Mouse (Mus musculus): ENCODE measurements around the gene Abi3bp. TPM values are rescaled to one million over a fixed set of nuclear protein-coding genes. Genes with fewer than 3 reads are reported as not detected.

Gene Abi3bp
- polyA plus RNA-seq, 1 experiment from 2014 or later, result 6.0 TPM

DNA sequence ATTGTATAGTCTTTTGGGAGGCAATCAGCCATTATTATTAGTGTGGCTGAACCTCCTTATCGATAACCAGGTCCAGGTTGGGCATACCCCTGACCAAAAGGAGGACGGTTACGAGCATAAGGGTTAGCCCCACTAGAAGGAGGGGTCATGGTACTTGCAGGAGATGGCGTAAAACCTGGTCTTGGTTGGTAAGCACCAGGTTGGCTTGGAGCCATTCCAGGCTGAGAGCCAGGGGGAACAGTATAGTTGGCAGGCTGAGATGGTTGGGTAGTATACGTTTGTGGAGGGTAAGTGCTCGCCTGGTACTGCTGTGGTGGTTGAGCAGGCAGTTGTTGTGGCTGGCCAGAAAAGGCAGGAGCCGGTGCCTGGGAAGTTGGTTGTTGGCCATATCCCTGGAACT, 213.0 kb downstream of the Abi3bp start:
- Histone ChIP-seq H3K4me3 (ENCODE audit: low read length) (no peak overlapping the region), H3K27me3 (ENCODE audit: control insufficient read depth, insufficient read depth, low read length) (no peaks in the 10 kb centered on the region), H3K9me3 (replicated peaks; ENCODE audit: control insufficient read depth, low read length) (no peaks in the 10 kb centered on the region), H3K27ac (ENCODE audit: low read length) (no peak overlapping the region), H3K4me1 (ENCODE audit: control insufficient read depth, insufficient read depth, low read length) (no peaks in the 10 kb centered on the region), H3K36me3 (ENCODE audit: control insufficient read depth, insufficient read depth) (peaks cover 22% of the 10 kb centered on the region), H3K9ac (ENCODE audit: low read length) (no peak overlapping the region), H3K4me2 (ENCODE audit: low read depth, low read length) (no peak overlapping the region)
- 89% methylated on average over 7 of the region's 7 CpGs for WGBS
- no peak for ATAC-seq (replicated peaks; ENCODE audit: extremely low read depth, insufficient read depth, low FRiP score)

DNA sequence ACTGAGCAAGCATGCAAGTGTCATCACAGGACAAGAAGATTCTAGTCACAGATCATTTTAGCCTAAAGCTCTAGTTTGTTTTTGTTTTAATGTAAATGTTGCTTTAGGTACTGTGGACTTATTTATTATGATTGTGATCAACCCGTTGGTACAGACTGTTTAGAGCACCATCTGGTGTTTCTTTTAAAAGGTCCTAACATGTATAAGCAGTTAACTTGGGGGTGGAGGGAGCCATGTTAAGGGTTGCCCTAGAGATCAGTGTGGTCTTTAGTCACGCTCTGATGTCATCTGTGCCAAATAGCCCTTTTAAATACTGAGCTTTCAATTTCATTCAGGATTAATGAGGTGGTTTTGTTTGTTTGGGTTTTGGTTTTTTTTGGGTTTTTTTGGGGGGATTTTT, 218.8 kb downstream of the Abi3bp start:
- WGBS, result 77% methylated on average over 2 of the region's 2 CpGs

DNA sequence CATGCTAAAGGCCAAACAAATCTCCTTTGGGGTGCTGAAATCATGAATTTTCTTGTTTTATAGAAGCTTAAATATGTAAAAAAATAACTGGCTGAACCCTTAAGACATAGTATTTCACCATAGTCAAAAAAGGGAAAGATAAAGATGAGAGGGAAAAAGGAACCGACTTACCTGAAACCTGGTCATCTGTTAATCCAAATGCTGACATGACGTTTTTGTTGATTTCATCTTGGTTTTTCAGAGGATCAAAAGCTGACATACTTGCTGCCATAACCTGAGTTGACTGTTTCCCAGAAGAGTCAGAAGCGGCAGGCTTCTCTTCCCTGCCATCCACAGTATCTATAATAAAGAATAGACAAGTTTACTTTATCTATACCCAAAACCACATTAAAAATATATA, 223.2 kb downstream of the Abi3bp start:
- no peaks in the 10 kb centered on the region for H3K27me3 ChIP-seq (ENCODE audit: control insufficient read depth, insufficient read depth, low read length)
- H3K4me2 ChIP-seq (ENCODE audit: low read depth, low read length), result no peak overlapping the region
- no peaks in the 10 kb centered on the region for H3K9me3 ChIP-seq (replicated peaks; ENCODE audit: control insufficient read depth, low read length)
- no peak overlapping the region for H3K27ac ChIP-seq (ENCODE audit: low read length)
- no peak overlapping the region for H3K9ac ChIP-seq (ENCODE audit: low read length)
- no peak for ATAC-seq (replicated peaks; ENCODE audit: extremely low read depth, insufficient read depth, low FRiP score)
- H3K4me3 ChIP-seq (ENCODE audit: low read length), result no peak overlapping the region
- H3K36me3 ChIP-seq (ENCODE audit: control insufficient read depth, insufficient read depth), result peaks cover 38% of the 10 kb centered on the region
- WGBS, result 90% methylated on average over 3 of the region's 3 CpGs
- no peaks in the 10 kb centered on the region for H3K4me1 ChIP-seq (ENCODE audit: control insufficient read depth, insufficient read depth, low read length)

More for the DNA sequence above, 218.8 kb downstream of the Abi3bp start:
- Histone ChIP-seq H3K4me3 (ENCODE audit: low read length) (no peak overlapping the region), H3K36me3 (ENCODE audit: control insufficient read depth, insufficient read depth) (peaks cover 32% of the 10 kb centered on the region), H3K9me3 (replicated peaks; ENCODE audit: control insufficient read depth, low read length) (no peaks in the 10 kb centered on the region), H3K9ac (ENCODE audit: low read length) (no peak overlapping the region), H3K4me1 (ENCODE audit: control insufficient read depth, insufficient read depth, low read length) (no peaks in the 10 kb centered on the region), H3K27ac (ENCODE audit: low read length) (no peak overlapping the region), H3K4me2 (ENCODE audit: low read depth, low read length) (no peak overlapping the region), H3K27me3 (ENCODE audit: control insufficient read depth, insufficient read depth, low read length) (no peaks in the 10 kb centered on the region)
- no peak for ATAC-seq (replicated peaks; ENCODE audit: extremely low read depth, insufficient read depth, low FRiP score)

DNA sequence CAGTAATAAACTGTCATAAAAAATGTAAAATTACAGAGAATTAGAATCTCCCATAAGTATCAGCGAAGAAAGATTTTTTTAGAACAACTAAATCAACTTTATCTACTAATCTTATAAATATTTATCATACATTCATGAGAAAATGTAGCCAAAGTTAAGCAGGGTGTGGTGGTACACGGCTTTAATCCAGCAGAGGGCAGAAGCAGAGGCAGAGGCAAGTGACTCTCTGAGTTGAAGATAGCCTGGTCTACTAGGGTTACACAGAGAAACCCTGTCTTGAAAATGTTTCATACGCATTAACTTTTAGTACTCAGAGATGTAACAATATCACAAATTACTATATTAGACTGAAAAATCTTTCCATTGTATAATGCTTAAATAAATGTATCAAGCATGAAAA, 228.1 kb downstream of the Abi3bp start:
- 86% methylated on average over 3 of the region's 3 CpGs for WGBS
- no peak overlapping the region for H3K4me3 ChIP-seq (ENCODE audit: low read length)
- no peak for ATAC-seq (replicated peaks; ENCODE audit: extremely low read depth, insufficient read depth, low FRiP score)
- H3K4me1 ChIP-seq (ENCODE audit: control insufficient read depth, insufficient read depth, low read length), result no peaks in the 10 kb centered on the region
- no peak overlapping the region for H3K4me2 ChIP-seq (ENCODE audit: low read depth, low read length)
- no peak overlapping the region for H3K27ac ChIP-seq (ENCODE audit: low read length)
- H3K27me3 ChIP-seq (ENCODE audit: control insufficient read depth, insufficient read depth, low read length), result no peaks in the 10 kb centered on the region
- H3K9me3 ChIP-seq (replicated peaks; ENCODE audit: control insufficient read depth, low read length), result no peaks in the 10 kb centered on the region
- peaks cover 43% of the 10 kb centered on the region for H3K36me3 ChIP-seq (ENCODE audit: control insufficient read depth, insufficient read depth)
- no peak overlapping the region for H3K9ac ChIP-seq (ENCODE audit: low read length)

DNA sequence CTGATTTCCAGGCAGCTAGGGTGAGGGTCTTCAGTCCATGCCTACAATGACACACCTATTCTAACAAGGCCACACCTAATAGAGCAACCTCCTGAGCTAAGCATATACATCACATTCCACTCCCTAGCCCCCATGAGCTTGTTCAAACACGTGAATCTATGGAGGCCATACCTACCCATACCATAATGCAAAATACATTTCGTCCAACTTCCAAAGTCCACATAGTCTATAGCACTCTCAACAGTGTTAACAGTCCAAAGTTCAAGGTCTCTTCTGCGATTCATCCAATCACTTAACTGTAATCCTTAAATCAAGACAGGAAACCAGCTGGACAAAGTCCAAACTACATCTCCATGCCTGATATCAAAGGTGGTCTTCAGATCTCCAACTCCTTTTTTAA, 232.4 kb downstream of the Abi3bp start:
- Histone ChIP-seq H3K27me3 (ENCODE audit: control insufficient read depth, insufficient read depth, low read length) (no peaks in the 10 kb centered on the region), H3K4me3 (ENCODE audit: low read length) (no peak overlapping the region), H3K36me3 (ENCODE audit: control insufficient read depth, insufficient read depth) (peaks cover 39% of the 10 kb centered on the region), H3K27ac (ENCODE audit: low read length) (no peak overlapping the region), H3K4me2 (ENCODE audit: low read depth, low read length) (no peak overlapping the region), H3K9ac (ENCODE audit: low read length) (no peak overlapping the region), H3K4me1 (ENCODE audit: control insufficient read depth, insufficient read depth, low read length) (peaks cover 5% of the 10 kb centered on the region), H3K9me3 (replicated peaks; ENCODE audit: control insufficient read depth, low read length) (no peaks in the 10 kb centered on the region)
- no peak for ATAC-seq (replicated peaks; ENCODE audit: extremely low read depth, insufficient read depth, low FRiP score)
- WGBS, result 92% methylated on average over 3 of the region's 3 CpGs

DNA sequence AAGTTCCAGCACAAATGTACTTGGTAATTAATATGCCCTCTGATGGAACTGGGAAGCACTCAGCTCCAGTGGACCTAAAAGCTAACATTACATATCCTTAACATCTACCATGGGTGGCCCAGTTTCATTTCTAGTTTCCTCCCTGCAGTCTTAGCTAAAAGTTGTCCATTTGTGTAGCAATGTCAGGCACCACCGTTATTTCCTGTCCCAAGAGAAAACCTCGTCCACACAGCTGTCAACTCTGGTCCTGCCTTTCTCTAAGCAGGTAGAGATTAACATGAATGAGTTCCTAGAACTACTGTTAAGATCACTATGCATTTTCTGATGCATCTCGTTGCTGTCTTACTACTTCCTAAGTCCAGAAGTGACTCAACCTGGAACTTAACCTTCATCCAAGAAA, 237.9 kb downstream of the Abi3bp start:
- no peak overlapping the region for H3K27ac ChIP-seq (ENCODE audit: low read length)
- no peaks in the 10 kb centered on the region for H3K27me3 ChIP-seq (ENCODE audit: control insufficient read depth, insufficient read depth, low read length)
- H3K4me1 ChIP-seq (ENCODE audit: control insufficient read depth, insufficient read depth, low read length), result peaks cover 20% of the 10 kb centered on the region
- H3K9me3 ChIP-seq (replicated peaks; ENCODE audit: control insufficient read depth, low read length), result no peaks in the 10 kb centered on the region
- H3K4me2 ChIP-seq (ENCODE audit: low read depth, low read length), result peak overlapping the region; percentile 60
- H3K4me3 ChIP-seq (ENCODE audit: low read length), result peak overlapping the region; percentile 79
- no peak for ATAC-seq (replicated peaks; ENCODE audit: extremely low read depth, insufficient read depth, low FRiP score)
- peak overlapping the region; percentile 89 for H3K9ac ChIP-seq (ENCODE audit: low read length)
- WGBS, result 51% methylated on average over 3 of the region's 3 CpGs
- peaks cover 10% of the 10 kb centered on the region for H3K36me3 ChIP-seq (ENCODE audit: control insufficient read depth, insufficient read depth)

DNA sequence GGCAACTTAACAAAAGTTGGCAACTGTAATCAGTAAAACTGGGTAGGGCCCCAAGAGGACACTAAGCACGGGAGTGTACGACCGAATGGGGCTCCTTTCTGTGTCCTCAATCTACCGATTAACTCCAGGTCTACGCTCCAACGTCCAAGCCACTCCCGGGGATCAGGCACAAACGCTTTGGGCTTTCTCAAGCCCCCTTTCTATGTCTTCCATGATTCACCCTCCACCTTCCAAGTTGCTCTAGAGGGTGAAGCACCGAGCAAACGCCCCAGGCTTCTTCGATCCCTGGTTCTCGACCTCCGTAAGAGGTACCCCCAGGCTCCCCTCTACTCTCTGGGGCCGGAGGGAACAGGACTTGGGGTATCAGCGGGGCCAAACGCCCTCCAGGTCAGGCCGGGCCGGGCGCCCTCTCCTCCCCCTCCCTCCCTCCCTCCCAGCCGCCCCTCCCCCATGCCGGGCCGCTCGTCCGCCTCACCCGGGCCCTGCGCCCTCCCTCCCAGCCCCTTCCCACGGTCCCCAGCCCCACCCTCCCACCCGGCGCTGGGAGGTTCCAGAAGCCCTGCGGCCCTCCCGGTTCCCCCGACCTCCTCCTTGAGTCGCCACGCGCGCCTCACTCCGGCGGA, 239.0 kb downstream of the Abi3bp start:
- Histone ChIP-seq H3K27ac (ENCODE audit: low read length) (peak overlapping the region; percentile 98), H3K9ac (ENCODE audit: low read length) (peak overlapping the region; percentile 89), H3K4me2 (ENCODE audit: low read depth, low read length) (peak overlapping the region; percentile 60), H3K4me1 (ENCODE audit: control insufficient read depth, insufficient read depth, low read length) (peaks cover 20% of the 10 kb centered on the region), H3K4me3 (ENCODE audit: low read length) (peak overlapping the region; percentile 79), H3K36me3 (ENCODE audit: control insufficient read depth, insufficient read depth) (peaks cover 7% of the 10 kb centered on the region), H3K9me3 (replicated peaks; ENCODE audit: control insufficient read depth, low read length) (no peaks in the 10 kb centered on the region), H3K27me3 (ENCODE audit: control insufficient read depth, insufficient read depth, low read length) (no peaks in the 10 kb centered on the region)
- WGBS, result under 1% methylated on average over 37 of the region's 38 CpGs
- ATAC-seq (replicated peaks; ENCODE audit: extremely low read depth, insufficient read depth, low FRiP score), result peak; percentile 74

DNA sequence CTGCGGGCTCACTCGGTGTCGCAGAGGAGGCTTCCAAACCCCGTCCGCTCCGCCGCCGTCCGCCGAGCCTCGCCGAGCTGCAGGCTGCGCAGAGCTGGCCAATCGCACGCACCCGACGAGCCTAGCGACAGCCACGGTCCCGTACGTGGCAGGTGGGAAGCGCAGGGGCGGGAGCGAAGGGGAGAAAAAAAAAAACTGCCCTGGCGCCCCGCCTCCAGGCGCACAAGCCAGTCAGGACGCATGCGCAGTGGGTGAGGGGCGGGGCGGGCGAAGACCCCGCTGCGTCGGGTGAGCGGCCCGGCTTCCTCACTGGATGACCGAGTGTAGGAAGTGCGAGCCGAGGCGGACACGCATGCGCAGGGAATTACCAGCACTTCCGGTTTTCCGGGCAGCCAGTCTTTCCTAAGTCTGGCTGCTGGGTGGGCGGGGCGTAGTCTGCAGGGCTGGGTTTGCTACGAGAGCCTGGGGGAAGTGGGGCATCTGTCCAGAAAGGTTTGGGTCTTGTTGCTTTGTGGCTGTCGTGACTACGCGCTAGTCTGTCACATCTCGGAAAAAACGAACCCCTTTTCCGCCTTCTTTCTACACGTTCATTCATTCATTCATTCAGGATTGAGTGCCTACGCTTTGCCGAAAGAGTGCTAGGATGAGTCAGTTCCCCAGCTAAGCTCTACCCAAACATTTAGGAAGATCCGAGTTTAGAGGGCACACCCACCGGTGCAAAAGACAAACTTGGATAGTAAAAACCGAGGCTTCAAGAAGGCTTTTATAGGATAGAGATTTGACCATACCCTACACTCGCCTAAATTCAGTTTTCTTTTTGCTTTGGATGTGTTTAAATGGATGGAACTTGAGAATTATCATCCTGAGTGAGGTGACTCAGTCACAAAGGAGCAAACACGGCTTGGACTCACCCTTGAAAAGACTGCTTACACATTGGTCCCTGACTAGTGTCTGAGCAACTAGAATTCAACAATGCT, 239.8 kb downstream of the Abi3bp start, which contains the start of gene Tfg:
Tfg (minus strand) TSS at position 227 of the 977 bp plus-strand sequence.
- ATAC-seq (replicated peaks; ENCODE audit: extremely low read depth, insufficient read depth, low FRiP score), result peak; percentile 95
- Histone ChIP-seq H3K9ac (ENCODE audit: low read length) (peak within 1 kb of the TSS; percentile 89), H3K27me3 (ENCODE audit: control insufficient read depth, insufficient read depth, low read length) (no peaks in the 10 kb centered on the region), H3K4me1 (ENCODE audit: control insufficient read depth, insufficient read depth, low read length) (peaks cover 20% of the 10 kb centered on the region), H3K4me3 (ENCODE audit: low read length) (peak within 1 kb of the TSS; percentile 79), H3K36me3 (ENCODE audit: control insufficient read depth, insufficient read depth) (peaks cover 1% of the 10 kb centered on the region; the same call in 1 of the 2 replicates), H3K27ac (ENCODE audit: low read length) (peak within 1 kb of the TSS; percentile 98), H3K4me2 (ENCODE audit: low read depth, low read length) (peak within 1 kb of the TSS; percentile 87), H3K9me3 (replicated peaks; ENCODE audit: control insufficient read depth, low read length) (no peaks in the 10 kb centered on the region)
- under 1% methylated on average over 62 of the region's 62 CpGs for WGBS

DNA sequence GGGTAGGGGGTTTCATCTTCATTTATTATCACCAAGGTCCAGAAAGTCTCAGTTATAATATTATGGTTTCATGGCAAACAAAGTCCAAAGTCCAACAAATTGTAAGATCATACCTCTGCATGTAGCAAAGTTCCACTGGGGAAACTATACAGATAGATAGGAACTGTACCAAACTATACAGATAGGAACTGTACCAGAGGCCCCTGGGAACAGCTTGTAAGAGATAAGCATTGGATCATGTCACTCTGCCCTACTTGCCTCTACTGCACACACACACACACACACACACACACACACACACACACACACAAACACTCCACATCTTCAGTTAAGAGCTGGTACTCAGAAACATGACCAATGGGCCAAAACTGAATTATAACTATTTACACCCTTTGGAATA, 241.4 kb downstream of the Abi3bp start:
- peaks cover 20% of the 10 kb centered on the region for H3K4me1 ChIP-seq (ENCODE audit: control insufficient read depth, insufficient read depth, low read length)
- H3K4me2 ChIP-seq (ENCODE audit: low read depth, low read length), result no peak overlapping the region
- no peaks in the 10 kb centered on the region for H3K9me3 ChIP-seq (replicated peaks; ENCODE audit: control insufficient read depth, low read length)
- no peaks in the 10 kb centered on the region for H3K27me3 ChIP-seq (ENCODE audit: control insufficient read depth, insufficient read depth, low read length)
- no peak overlapping the region for H3K27ac ChIP-seq (ENCODE audit: low read length)
- no peaks in the 10 kb centered on the region for H3K36me3 ChIP-seq (ENCODE audit: control insufficient read depth, insufficient read depth)
- ATAC-seq (replicated peaks; ENCODE audit: extremely low read depth, insufficient read depth, low FRiP score), result no peak
- no peak overlapping the region for H3K9ac ChIP-seq (ENCODE audit: low read length)
- H3K4me3 ChIP-seq (ENCODE audit: low read length), result no peak overlapping the region
